Mouse (Mus musculus) heart, embryonic 16.5 days (tissue): ENCODE measurements around the gene Atf5. TPM values are rescaled to one million over a fixed set of nuclear protein-coding genes. Genes with fewer than 3 reads are reported as not detected.

Source experiments
- ATAC-seq: fragments of 200-750 bp; cut with Nextera tagmentation; replicated peaks from 2 replicates; pipeline ENCODE4 v1.8.0; 2017; ENCODE audit warnings: moderate number of reproducible peaks; ENCODE audit not compliant: insufficient read depth, low FRiP score; ENCODE audit errors: extremely low read depth
- H3K27ac ChIP-seq: fragments of 300-500 bp; sonication (generic); 2 replicates; pipeline ENCODE4 v1.5.1; 2014; ENCODE audit warnings: mild to moderate bottlenecking, low read length, control low read depth, moderate library complexity
- H3K27me3 ChIP-seq: fragments of 300-500 bp; sonication (generic); 2 replicates; pipeline ENCODE4 v1.6.1; 2014; ENCODE audit warnings: low read length, mixed read lengths; ENCODE audit not compliant: control insufficient read depth, insufficient read depth
- H3K36me3 ChIP-seq: fragments of 300-500 bp; sonication (generic); 2 replicates; pipeline ENCODE4 v1.6.1; 2014; ENCODE audit not compliant: control insufficient read depth, insufficient read depth
- H3K4me1 ChIP-seq: fragments of 300-500 bp; sonication (generic); 2 replicates; pipeline ENCODE4 v1.6.1; 2014; ENCODE audit warnings: low read length, mixed read lengths; ENCODE audit not compliant: control insufficient read depth, insufficient read depth
- H3K4me2 ChIP-seq: fragments of 300-500 bp; sonication (generic); 2 replicates; pipeline ENCODE4 v1.6.1; 2014; ENCODE audit warnings: low read depth, mild to moderate bottlenecking, control low read depth, low read length
- H3K4me3 ChIP-seq: fragments of 300-500 bp; sonication (generic); 2 replicates; pipeline ENCODE4 v1.5.1; 2014; ENCODE audit warnings: mild to moderate bottlenecking, control low read depth, low read length
- H3K9ac ChIP-seq: fragments of 300-500 bp; sonication (generic); 2 replicates; pipeline ENCODE4 v1.6.1; 2014; ENCODE audit warnings: low read length, control low read depth
- H3K9me3 ChIP-seq: fragments of 300-500 bp; sonication (generic); replicated peaks from 2 replicates; pipeline ENCODE4 v1.6.1; 2016; ENCODE audit warnings: low read length; ENCODE audit not compliant: control insufficient read depth
- WGBS: fragments of 180-500 bp; shearing (Covaris S2); extraction: QIAGEN DNeasy Blood & Tissue Kit; methylation state at CpG from one replicate; pipeline ENCODE4 v1.1.7; 2014; 5-methylcytosine and 5-hydroxymethylcytosine counted together
- polyA plus RNA-seq: library from polyadenylated mRNA; unstranded; fragments of >200 nt; fragmentation: Nextera tagmentation; extraction: Ambion mirVana; gene quantifications from 2 replicates; pipeline ENCODE4 v1.2.1, GENCODE M21; 2015

The Atf5 gene
- polyA plus RNA-seq, 1 experiment from 2014 or later, result 2.3 TPM

DNA sequence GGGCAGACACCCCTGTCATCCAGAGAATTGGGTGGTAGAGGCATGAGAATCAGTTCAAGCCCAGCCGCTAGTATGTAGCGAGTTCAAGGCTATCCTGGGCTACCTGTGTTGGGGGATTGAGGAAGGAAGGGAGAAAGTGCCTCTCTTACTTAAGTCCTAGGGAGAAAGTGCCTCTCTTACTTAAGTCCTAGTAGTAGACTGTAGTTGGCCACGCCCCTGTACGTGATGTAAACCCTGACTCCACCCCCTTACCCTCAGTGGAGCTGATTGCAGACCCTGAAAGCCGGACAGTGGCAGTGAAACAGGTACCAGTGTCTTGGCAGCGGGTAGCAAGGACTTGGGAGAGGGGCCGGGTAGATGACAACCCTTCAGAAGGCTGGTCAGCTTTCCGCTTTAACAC, 41.4 kb upstream of the Atf5 start:
- peak overlapping the region; percentile 83 for H3K9ac ChIP-seq
- H3K9me3 ChIP-seq, result no peaks in the 10 kb centered on the region
- peak overlapping the region; percentile 63 for H3K4me3 ChIP-seq
- H3K36me3 ChIP-seq, result peaks cover 9% of the 10 kb centered on the region
- 26% methylated on average over 8 of the region's 8 CpGs for WGBS
- peak overlapping the region; percentile 75 for H3K4me2 ChIP-seq
- ATAC-seq, result no peak
- no peak overlapping the region for H3K27ac ChIP-seq
- H3K4me1 ChIP-seq, result peaks cover 24% of the 10 kb centered on the region
- H3K27me3 ChIP-seq, result no peaks in the 10 kb centered on the region

DNA sequence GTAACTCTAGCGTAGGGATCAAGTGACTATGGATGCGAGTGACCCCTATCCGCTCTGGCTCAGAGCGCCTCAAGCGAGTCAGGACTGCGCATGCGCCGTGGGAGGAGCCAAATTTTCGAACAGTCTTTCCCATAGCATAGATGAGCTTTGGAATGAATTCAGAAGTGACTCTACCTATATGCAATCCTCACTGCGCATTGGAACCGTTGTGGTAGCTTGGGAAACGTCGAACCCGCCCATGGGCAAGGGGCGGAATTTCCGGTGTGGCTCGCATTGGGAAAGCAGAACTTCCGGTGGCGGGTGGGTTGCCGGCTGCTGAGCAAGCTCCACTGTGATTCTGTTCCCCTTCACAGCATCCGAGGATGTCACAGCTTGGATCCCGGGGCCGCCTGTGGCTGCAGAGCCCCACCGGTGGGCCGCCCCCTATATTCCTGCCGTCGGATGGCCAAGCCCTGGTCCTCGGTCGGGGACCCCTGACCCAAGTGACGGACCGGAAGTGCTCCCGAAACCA, 40.6 kb upstream of the Atf5 start, which contains the start of gene Pnkp:
Pnkp (plus strand) TSS at position 98 of the 511 bp plus-strand sequence.
- ATAC-seq, result peak; percentile 11; the same call in 1 of the 2 replicates
- H3K4me3 ChIP-seq, result peak within 1 kb of the TSS; percentile 63
- peak within 1 kb of the TSS; percentile 83 for H3K9ac ChIP-seq
- peaks cover 1% of the 10 kb centered on the region for H3K36me3 ChIP-seq
- no peaks in the 10 kb centered on the region for H3K9me3 ChIP-seq
- H3K4me1 ChIP-seq, result peaks cover 26% of the 10 kb centered on the region
- WGBS, result under 1% methylated on average over 32 of the region's 32 CpGs
- H3K27ac ChIP-seq, result peak within 1 kb of the TSS; percentile 82
- no peaks in the 10 kb centered on the region for H3K27me3 ChIP-seq
- H3K4me2 ChIP-seq, result peak within 1 kb of the TSS; percentile 75

DNA sequence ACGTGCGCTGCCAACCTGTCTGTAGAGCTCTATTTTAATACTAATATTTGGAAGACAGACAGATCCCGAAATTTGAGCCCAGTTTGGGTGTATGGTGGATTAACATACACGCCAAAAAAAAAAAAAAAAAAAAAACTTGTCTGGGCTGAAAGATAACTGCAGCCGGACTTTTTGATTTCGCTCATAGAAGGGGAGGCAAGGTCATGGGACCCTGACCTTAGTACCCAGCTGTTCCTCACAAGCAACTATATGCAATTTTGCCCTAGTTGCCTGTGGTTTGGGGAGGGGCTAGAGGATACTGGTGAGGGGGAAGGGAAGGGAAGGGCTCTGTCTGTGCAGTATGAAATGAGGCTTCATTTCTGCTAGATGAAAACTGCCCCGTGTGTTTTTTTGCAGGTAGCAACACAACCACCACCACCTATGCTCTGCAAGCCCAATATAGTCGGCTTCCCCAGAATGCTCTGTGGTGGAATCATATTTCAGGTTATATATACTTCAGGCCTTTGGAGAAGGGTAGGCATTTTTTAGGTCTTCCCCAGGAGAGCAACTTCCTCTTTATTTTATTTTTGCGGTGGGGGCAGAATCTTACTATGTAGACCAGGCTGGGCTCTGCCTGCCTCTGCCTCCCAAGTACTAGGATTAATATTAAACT, 39.9 kb upstream of the Atf5 start:
- ATAC-seq, result no peak
- WGBS, result 54% methylated on average over 9 of the region's 9 CpGs
- peak overlapping the region; percentile 82 for H3K27ac ChIP-seq
- H3K9ac ChIP-seq, result peak overlapping the region; percentile 83
- no peaks in the 10 kb centered on the region for H3K9me3 ChIP-seq
- no peaks in the 10 kb centered on the region for H3K36me3 ChIP-seq
- H3K4me2 ChIP-seq, result peak overlapping the region; percentile 75
- peaks cover 30% of the 10 kb centered on the region for H3K4me1 ChIP-seq
- H3K27me3 ChIP-seq, result no peaks in the 10 kb centered on the region
- H3K4me3 ChIP-seq, result peak overlapping the region; percentile 63

GRCm38 (mm10) chr7:44855036-44855435, 38.6 kb upstream of the Atf5 start:
- peak overlapping the region; percentile 60 for H3K4me3 ChIP-seq
- H3K9me3 ChIP-seq, result no peaks in the 10 kb centered on the region
- H3K27ac ChIP-seq, result peak overlapping the region; percentile 94
- no peaks in the 10 kb centered on the region for H3K27me3 ChIP-seq
- H3K36me3 ChIP-seq, result no peaks in the 10 kb centered on the region
- 39% methylated on average over 10 of the region's 10 CpGs for WGBS
- peak overlapping the region; percentile 79 for H3K9ac ChIP-seq
- H3K4me1 ChIP-seq, result peaks cover 39% of the 10 kb centered on the region
- ATAC-seq, result 0 out of 2 replicates have a peak, but pooled peaks have one; percentile 0
- peak overlapping the region; percentile 94 for H3K4me2 ChIP-seq

- peak overlapping the region; percentile 94 for H3K4me2 ChIP-seq
- H3K27ac ChIP-seq, result peak overlapping the region; percentile 94
- no peaks in the 10 kb centered on the region for H3K36me3 ChIP-seq
- no peaks in the 10 kb centered on the region for H3K9me3 ChIP-seq
- peak overlapping the region; percentile 79 for H3K9ac ChIP-seq
- peak; percentile 58 for ATAC-seq
- H3K27me3 ChIP-seq, result no peaks in the 10 kb centered on the region
- H3K4me1 ChIP-seq, result peaks cover 39% of the 10 kb centered on the region
- WGBS, result under 1% methylated on average over 45 of the region's 45 CpGs
- H3K4me3 ChIP-seq, result peak overlapping the region; percentile 60
Measured at GRCm38 (mm10) chr7:44854356-44855031, 38.0 kb upstream of the Atf5 start.

DNA sequence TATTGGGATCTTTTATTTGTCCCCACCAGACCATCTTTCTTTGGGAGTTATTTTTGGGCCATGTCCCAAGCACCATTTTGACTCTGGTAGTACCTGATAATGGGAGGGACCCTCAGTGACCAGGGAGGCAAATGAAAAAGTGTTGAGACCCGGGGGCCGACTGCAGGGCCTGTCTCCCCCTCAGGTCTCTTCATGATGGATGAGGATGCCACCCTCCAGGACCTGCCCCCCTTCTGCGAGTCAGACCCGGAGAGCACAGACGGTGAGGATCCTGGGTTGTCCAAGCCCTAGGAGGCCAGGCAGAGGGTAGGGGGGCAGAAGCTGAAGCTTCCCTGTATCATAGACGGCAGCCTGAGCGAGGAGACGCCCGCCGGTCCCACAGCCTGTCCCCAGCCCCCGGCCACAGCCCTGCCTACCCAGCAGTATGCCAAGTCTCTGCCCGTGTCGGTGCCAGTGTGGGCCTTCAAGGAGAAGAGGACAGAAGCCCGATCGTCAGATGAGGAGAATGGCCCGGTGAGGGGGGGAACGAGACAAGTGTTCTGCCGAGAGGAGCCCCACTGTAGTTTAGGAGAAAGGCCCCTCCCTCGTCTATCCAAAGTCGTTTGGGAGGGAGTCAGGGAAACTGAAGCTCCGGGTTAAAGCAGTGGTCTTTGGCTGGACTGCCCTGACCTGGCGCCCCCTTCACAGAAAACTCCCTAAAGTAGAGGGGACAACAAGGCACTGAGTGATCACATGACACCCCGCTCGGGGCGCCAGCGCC, 37.3 kb upstream of the Atf5 start:
- H3K4me2 ChIP-seq, result peak overlapping the region; percentile 94
- H3K9ac ChIP-seq, result peak overlapping the region; percentile 79
- H3K4me3 ChIP-seq, result peak overlapping the region; percentile 60
- peaks cover 39% of the 10 kb centered on the region for H3K4me1 ChIP-seq
- no peaks in the 10 kb centered on the region for H3K9me3 ChIP-seq
- H3K36me3 ChIP-seq, result no peaks in the 10 kb centered on the region
- peak overlapping the region; percentile 94 for H3K27ac ChIP-seq
- ATAC-seq, result no peak
- WGBS, result 30% methylated on average over 26 of the region's 26 CpGs
- H3K27me3 ChIP-seq, result no peaks in the 10 kb centered on the region

- Histone ChIP-seq H3K9me3 (no peaks in the 10 kb centered on the region), H3K4me2 (no peak overlapping the region), H3K27me3 (no peaks in the 10 kb centered on the region), H3K4me1 (peaks cover 40% of the 10 kb centered on the region), H3K27ac (no peak overlapping the region), H3K36me3 (no peaks in the 10 kb centered on the region), H3K9ac (no peak overlapping the region), H3K4me3 (no peak overlapping the region)
- WGBS, result 87% methylated on average over 2 of the region's 2 CpGs
- no peak for ATAC-seq
Measured at GRCm38 (mm10) chr7:44853065-44853464, 36.6 kb upstream of the Atf5 start.

DNA sequence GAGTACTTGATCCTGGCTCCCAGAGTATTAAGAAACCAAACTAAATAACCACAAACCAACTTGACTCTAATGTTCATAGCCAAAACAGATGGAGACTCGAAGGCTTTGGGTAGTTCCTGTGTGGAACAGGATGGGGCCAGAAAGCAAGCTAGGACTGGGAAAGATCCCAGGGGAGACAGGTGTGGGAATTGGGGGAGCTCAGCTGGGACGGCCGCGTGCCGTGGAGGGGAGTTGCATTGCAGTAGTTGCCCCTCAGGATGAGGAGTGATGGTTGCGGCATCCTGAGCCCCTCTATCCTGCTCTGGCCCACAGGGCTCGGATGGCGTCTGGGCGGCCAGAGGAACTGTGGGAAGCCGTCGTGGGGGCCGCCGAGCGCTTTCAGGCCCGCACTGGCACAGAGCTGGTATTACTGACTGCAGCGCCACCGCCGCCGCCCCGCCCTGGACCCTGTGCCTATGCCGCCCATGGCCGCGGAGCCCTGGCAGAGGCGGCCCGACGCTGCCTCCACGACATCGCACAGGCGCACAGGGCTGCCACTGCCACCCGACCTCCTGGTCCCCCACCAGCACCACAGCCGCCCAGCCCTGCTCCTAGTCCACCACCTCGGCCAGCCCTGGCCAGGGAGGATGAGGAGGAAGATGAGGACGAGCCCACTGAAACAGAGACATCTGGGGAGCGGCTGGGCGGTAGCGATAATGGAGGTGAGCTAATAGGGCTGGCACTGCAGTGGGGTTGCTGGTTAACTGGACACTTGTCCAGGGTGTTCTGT, 36.0 kb upstream of the Atf5 start:
- Histone ChIP-seq H3K4me1 (peaks cover 43% of the 10 kb centered on the region), H3K9me3 (no peaks in the 10 kb centered on the region), H3K9ac (no peak overlapping the region), H3K4me3 (no peak overlapping the region), H3K36me3 (no peaks in the 10 kb centered on the region), H3K27me3 (no peaks in the 10 kb centered on the region), H3K27ac (no peak overlapping the region), H3K4me2 (no peak overlapping the region)
- ATAC-seq, result no peak
- WGBS, result 84% methylated on average over 36 of the region's 36 CpGs
